Mouse (Mus musculus) G1E-ER4 (cell line): Measurements from ENCODE around the gene Trcg1. TPM values are rescaled to one million over a fixed set of nuclear protein-coding genes. Genes with fewer than 3 reads are reported as not detected.

Experiments used
- GATA1 ChIP-seq: IDR thresholded peaks from one replicate; pipeline ENCODE4 v1.8.0; 2012; ENCODE audit warnings: low read length, inconsistent platforms
- polyA plus RNA-seq: library from polyadenylated mRNA; stranded (reverse); fragments of >175 nt; gene quantifications from 2 replicates; pipeline ENCODE4 v1.2.3, GENCODE M21; 2012

Trcg1 gene
- polyA plus RNA-seq, 1 experiment, result not detected

- TF ChIP-seq GATA1, result no peak
Measured at GRCm38 (mm10) chr9:57254823-57255495, 18.6 kb downstream of the Trcg1 start.

DNA sequence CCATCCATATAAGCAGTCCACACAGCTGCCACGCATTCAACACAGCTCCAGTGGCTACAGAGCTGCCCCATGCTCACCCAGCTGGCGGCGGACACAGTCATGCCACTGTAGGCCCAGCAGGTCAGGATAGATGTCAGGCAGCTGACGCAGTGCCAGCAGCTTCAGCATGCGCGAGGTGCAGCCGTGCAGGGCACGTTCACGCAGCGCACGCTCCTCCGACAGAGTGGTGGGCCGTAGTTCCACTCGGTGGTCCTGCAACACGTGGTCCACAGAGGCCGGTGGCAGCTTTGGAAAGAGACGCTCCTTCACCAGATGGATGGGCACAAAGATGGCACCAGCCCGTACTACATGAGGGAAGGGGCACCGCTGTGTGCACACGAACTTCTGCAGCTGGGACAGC lies 20.0 kb downstream of the Trcg1 start:
- TF ChIP-seq GATA1, result no peak

GRCm38 (mm10) chr9:57256861-57257260 lies 20.5 kb downstream of the Trcg1 start:
- TF ChIP-seq GATA1, result no peak

DNA sequence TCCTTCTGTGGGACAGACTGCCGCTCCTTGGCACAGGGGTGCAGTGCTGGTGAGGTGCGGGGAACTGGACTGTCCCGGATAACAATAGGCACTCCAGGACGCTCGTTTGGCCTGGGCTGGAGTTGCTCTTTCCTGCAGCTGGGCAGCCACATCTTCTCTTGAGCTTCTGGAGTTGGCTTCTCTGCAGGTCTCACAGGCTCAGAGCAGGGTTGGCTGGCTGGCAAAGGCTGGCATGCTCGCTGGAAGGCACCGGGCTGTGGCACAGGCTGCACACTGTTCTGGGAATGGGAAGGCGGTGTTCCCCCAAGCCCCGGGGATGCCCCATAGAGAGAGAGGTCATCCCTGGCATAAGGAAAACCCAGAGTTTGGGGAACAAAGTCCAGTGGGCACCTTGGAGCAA lies 21.3 kb downstream of the Trcg1 start:
- no peak for TF ChIP-seq GATA1

DNA sequence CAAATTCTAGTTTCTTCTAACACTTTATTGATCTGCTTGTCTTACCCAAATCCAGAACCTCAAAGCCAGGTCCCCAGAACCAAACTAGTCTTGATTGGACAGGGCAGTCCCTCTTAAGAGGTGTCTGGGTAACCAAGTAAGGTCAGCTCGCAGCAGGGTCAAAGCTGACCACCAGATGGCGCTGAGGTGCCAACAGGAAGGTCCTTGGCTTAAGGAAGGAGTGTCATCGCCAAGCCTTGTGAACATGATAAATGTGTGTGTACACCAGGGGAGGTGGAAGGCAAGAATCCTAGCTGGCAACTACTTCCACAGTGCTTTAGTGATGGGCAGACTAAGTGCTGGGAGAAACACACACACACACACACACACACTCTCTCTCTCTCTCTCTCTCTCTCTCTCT lies 23.4 kb downstream of the Trcg1 start:
- no peak for TF ChIP-seq GATA1

GRCm38 (mm10) chr9:57260940-57261339 lies 24.6 kb downstream of the Trcg1 start:
- no peak for TF ChIP-seq GATA1

- no peak for TF ChIP-seq GATA1
Measured at GRCm38 (mm10) chr9:57261516-57261912, 25.2 kb downstream of the Trcg1 start.

DNA sequence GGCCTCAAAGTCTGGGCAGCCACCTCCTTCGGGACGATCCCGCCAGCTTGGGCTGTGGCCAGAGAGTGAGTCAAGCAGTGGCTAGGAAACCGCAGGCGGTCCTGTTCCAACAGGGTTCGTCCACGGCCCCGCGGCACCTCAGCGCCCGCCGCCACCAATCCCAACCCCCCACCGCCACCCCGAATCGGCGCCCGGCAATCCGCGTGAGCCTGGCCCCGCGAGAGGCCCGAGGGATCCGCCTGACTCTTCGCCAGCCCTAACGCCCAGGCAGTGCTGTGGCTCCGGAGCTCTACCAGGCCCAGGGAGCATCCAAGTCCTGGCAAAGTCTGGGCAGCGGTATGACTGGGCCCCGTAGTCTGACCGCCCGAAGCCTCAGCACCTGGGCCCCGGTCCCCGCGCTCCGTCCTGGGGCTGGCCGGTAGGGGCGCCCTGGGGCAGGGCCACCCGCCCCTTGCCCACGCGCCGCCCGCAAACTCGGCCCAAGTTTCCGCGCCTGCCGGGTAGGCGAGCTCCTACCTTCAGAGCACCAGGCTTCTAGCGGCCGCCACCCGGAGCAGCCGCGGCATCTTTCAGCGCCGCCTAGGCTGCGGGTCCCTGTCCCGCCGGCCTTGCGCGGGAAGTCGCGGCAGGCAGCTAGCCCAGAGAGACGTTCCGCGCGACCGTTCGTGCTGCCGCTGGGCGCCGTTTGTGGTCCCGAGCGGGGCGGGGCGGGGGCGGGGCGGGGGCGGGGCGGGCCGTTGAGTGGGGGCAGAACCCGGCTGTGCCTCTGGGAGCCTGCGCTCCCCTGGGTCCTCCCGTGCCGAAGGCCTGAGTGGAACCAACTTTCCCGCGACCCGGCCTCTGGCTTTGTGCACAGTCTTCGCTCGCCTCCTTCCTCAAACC lies 25.8 kb downstream of the Trcg1 start, which contains the start of gene 1700017B05Rik:
Gene 1700017B05Rik, minus strand, starts transcription at position 700 of the 882 bp plus-strand sequence.
- no peak for TF ChIP-seq GATA1

DNA sequence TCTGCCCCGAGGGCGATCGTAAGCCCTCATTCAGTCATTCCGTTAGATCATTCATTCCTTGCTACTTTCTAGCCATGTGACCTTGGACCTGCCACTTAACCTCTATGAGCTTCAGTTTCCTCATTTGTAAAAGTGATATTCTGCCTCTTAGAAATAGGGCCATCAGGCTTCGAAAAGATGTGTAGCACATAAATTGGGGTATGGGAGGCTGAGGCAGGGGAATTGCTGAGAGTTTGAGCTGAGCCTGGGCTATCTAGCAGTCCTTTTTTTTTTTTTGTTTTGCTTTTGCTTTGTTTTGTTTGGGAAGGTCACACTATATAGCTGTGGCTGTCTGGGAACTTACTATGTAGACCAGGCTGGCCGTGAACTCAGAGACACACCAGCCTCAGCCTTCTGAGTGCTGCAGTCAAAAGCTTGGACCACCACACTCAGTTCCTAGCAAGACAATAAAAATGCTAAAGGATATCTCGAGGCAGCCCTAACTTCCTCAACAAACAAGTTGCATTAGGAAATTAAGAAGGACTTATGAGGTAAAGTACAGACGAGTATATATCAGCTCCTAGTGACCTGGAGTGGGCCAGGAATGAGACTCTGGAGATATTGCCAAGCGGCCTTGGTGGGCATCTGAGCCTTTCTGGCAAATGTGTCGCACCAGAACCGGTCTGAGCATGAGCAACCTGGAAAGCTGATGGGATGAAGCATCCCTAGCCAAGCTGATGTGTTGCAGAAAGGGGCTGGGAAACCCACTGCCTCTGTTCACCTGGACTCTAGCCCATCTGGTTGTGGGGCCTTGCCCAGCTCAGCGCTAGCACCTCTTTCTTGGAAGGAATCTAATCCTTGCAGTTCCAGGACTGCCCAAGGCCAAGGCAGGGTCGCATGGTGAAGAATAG lies 26.7 kb downstream of the Trcg1 start:
- no peak for TF ChIP-seq GATA1

DNA sequence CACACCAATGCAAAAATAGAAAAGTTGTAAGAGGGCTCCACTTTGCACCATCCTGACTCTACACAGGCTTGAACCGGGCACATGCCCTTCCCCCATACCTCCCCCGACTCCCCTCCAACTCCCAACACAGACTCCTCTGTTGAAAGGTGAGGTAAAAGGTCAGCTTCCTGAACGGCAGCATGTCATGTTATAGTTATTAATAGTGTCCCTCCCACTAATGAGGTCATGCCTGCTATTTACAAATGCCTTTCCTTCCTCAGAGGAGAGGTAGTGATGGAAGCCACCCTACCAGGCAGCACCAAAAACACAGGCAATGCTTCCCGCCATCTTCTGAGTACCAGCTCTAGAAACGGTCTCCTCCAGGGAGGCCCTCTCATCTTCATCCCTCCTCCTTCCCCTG lies 28.8 kb downstream of the Trcg1 start:
- TF ChIP-seq GATA1, result no peak

DNA sequence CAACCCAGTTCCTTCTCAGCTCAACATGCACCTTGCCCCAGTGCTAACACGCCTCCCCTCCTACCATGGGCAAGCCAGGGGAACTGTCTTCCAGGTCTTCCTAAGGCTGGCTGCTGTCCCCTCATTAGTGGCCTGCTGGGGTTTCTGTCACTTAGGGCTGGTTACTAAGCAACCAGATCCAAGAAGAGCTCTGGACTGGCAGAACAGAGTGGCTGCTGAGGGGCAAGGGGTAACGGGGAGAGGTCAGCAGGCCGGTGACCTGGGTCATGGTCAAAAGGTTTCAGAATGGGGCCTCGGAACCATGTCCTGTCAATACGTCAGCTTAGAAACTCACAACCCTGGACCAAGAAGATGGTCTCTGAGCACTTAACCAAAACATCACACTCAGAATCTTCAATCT lies 31.1 kb downstream of the Trcg1 start:
- no peak for TF ChIP-seq GATA1

- TF ChIP-seq GATA1, result no peak
Measured at GRCm38 (mm10) chr9:57268078-57268477, 31.7 kb downstream of the Trcg1 start.

DNA sequence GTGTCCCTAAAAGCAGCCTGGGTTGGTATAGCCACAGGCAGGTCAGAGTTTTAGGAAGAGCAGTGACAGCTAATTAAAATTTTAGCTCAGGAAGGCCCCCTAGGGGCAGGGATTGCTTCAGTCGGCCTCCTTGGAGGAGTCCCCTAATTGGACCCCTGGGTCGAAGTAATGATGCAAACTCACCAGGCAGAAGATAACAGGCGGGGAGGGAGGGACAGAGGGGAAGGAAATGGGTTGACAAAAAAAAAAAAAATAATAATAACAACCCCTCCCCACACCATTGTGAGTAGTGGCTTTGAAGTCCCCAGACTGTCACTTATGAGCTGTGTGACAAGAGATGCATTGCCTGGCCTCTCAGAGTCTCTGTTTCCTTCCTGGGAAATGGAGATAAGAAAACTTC lies 32.2 kb downstream of the Trcg1 start:
- no peak for TF ChIP-seq GATA1

DNA sequence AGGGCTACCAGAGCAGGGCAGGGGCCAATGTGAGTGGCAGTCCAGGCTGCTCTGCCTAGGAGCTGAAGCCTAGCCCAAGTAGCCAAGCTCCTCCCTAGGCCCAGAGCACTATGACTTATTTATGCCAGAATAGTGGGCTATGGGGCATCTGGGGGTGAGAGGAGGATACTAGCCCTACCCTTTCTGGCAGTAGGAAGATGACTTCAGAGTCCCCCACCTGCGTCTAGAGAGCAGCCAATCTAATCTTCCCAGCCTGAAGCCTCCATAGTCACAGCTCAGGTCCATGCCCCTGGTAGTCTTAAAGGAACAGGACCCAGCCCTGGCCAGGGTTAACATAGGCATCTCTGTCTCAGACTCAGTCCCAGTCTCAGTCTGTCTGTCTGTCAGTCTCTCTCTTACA lies 33.0 kb downstream of the Trcg1 start:
- no peak for TF ChIP-seq GATA1

GRCm38 (mm10) chr9:57270399-57270798 lies 34.0 kb downstream of the Trcg1 start:
- TF ChIP-seq GATA1, result no peak

GRCm38 (mm10) chr9:57271081-57271480 lies 34.7 kb downstream of the Trcg1 start:
- no peak for TF ChIP-seq GATA1
